Mouse (Mus musculus) olfactory bulb, adult 2 months (tissue): ENCODE measurements around the gene Foxp1. TPM values are rescaled to one million over a fixed set of nuclear protein-coding genes. Genes with fewer than 3 reads are reported as not detected.

Experiments used
- H3K27ac ChIP-seq: fragments of 200-500 bp; 2 replicates; pipeline ENCODE4 v1.5.1; 2012; ENCODE audit warnings: low read depth, low read length; ENCODE audit not compliant: insufficient read depth
- H3K4me1 ChIP-seq: fragments of 200-500 bp; 2 replicates; pipeline ENCODE4 v1.6.1; 2012; ENCODE audit warnings: low read length; ENCODE audit not compliant: control insufficient read depth, insufficient read depth
- H3K4me3 ChIP-seq: fragments of 200-500 bp; 2 replicates; pipeline ENCODE4 v1.5.1; 2012; ENCODE audit warnings: mild to moderate bottlenecking, low read depth, low read length, moderate library complexity; ENCODE audit not compliant: insufficient read depth
- CTCF ChIP-seq: fragments of 200-500 bp; IDR thresholded peaks from 2 replicates; pipeline ENCODE4 v1.5.1; 2012; ENCODE audit warnings: low read depth, mild to moderate bottlenecking, low read length, moderate library complexity; ENCODE audit not compliant: insufficient read depth
- POLR2A ChIP-seq: fragments of 200-500 bp; IDR thresholded peaks from 2 replicates; pipeline ENCODE4 v1.6.1; 2012; ENCODE audit warnings: mild to moderate bottlenecking, low read depth, low read length, moderate library complexity; ENCODE audit not compliant: insufficient read depth
- WGBS: fragments of 180-500 bp; shearing (Covaris S2); methylation state at CpG from one replicate; pipeline ENCODE4 v1.1.7; 2018; 5-methylcytosine and 5-hydroxymethylcytosine counted together
- polyA plus RNA-seq: library from polyadenylated mRNA; stranded (reverse); fragments of >200 nt; gene quantifications from 2 replicates; pipeline ENCODE4 v1.2.4, GENCODE M21; 2012; ENCODE audit warnings: low replicate concordance; ENCODE audit not compliant: missing spikeins, insufficient read depth, insufficient read length

Gene Foxp1
- polyA plus RNA-seq, 1 experiment = not detected

DNA sequence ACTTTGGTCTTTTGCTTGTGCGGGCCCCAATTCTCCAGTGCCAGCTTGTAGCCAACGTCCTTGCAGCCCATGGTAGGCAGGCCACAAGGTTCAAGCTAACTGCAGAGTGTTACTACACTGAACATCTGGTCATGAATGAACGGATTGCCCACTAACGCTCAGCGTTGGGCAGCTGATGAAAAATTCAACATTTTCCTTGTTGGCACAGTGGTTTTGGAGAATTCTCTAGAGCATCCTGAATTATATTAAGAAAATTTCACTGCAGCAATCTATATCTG lies 183.2 kb downstream of the Foxp1 start:
- Histone ChIP-seq H3K4me3 (no peak overlapping the region), H3K4me1 (peaks cover 4% of the 10 kb centered on the region; the same call in 1 of the 2 replicates), H3K27ac (no peak overlapping the region)
- TF ChIP-seq POLR2A (no peak), CTCF (no peak)
- WGBS = 80% methylated on average over 5 of the region's 5 CpGs

DNA sequence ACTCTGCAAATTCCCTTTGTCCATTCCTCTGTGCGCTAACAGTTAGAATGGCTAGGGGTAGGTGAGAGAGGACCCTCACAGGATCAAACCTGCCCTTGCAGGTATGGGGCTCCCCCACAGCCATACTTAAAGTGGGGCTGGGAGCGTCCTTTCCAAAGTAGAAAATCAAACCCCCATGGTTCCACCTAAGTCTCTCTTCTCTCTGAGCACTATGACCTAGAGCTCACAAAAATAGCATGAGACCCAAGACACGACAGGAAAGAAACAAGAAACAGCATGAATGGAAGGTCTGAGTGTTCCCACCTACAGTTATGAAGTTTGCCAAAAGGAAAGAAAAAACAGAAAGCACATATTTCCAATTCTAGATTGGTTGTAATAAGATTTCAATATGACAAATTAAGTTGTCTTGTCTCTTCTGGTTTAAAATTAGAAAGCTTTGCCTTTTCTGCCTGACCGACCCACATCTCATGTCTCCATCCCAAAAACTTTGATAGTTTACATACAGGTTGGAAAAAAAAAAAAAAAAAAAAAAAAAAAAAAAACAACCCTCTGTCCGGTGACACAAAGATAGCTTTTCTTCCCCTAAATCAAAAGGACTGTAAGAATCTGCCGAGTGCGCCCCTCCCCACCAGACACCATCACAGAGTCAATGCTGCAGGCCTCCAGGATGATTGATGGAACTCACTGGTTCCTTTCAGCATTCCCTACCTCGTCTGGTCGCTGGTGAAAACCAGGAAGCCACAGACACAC lies 183.8 kb downstream of the Foxp1 start:
- 87% methylated on average over 9 of the region's 9 CpGs for WGBS
- H3K27ac ChIP-seq = no peak overlapping the region
- H3K4me3 ChIP-seq = no peak overlapping the region
- no peak for TF ChIP-seq CTCF
- H3K4me1 ChIP-seq = peaks cover 4% of the 10 kb centered on the region; the same call in 1 of the 2 replicates

DNA sequence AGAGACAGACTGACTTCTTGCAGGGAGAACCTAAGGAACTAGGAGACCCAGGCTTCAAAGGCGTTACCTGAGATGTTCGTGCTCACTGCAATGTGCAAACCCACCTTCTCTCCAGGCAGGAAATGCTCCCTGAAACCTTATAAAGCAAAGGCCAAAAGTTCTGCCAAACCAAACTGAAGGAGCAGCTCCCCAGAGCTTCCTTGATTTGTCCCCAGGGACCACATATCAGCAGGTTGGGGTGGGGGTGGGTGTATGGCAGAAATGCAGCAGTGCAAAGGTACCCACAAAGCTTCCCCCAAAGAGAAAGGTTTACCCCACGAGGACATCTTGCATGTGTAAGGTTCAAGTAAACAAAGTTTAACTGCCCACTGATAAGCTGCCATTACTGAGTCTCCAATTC lies 184.3 kb downstream of the Foxp1 start:
- 70% methylated on average over 3 of the region's 3 CpGs for WGBS
- Histone ChIP-seq H3K4me3 (no peak overlapping the region), H3K27ac (no peak overlapping the region), H3K4me1 (peaks cover 4% of the 10 kb centered on the region; the same call in 1 of the 2 replicates)
- TF ChIP-seq POLR2A = no peak
- TF ChIP-seq CTCF = no peak

DNA sequence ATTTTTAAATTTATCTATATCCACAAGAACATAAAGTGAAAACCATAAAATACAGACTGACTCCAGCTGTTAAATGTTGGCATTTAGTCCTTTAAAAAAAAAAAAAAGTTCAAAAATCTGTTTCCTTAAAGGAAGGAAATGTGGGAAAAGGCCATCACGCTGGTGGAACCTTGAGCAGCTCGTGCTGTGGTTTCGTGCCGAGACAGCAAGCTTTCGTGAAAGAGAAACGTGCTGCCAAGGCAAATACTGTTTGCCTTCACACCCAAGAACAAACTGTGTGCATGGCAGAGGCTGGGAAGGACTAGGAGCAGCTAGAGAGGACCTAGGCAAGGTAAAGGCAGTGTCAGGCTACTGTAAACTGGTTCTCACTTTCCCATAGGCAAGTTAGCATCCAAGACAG lies 184.9 kb downstream of the Foxp1 start:
- Histone ChIP-seq H3K27ac (no peak overlapping the region), H3K4me1 (peaks cover 4% of the 10 kb centered on the region; the same call in 1 of the 2 replicates), H3K4me3 (no peak overlapping the region)
- TF ChIP-seq POLR2A = no peak
- TF ChIP-seq CTCF = no peak
- WGBS = 85% methylated on average over 6 of the region's 6 CpGs

DNA sequence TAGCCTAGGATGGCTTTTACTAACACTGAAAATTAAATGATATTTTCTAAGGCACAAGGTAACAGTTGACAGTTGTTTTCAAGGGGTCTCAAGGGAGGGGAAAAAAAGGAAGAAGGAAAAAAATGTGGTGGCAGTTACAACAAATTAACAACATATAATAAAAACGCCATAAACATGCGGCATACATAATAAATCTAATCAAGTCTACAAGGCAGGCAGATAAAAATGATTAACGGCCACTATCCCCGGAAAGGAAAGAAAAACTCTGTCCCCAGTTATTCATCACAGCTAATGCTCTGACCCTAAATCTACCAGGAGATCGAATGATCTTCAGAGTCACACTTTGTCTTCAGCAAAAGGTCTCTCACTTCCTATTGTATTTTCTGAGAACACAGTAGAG lies 186.3 kb downstream of the Foxp1 start:
- Histone ChIP-seq H3K4me3 (no peak overlapping the region), H3K27ac (no peak overlapping the region), H3K4me1 (peaks cover 4% of the 10 kb centered on the region; the same call in 1 of the 2 replicates)
- TF ChIP-seq POLR2A (no peak), CTCF (no peak)
- WGBS = 90% methylated on average over 5 of the region's 5 CpGs

DNA sequence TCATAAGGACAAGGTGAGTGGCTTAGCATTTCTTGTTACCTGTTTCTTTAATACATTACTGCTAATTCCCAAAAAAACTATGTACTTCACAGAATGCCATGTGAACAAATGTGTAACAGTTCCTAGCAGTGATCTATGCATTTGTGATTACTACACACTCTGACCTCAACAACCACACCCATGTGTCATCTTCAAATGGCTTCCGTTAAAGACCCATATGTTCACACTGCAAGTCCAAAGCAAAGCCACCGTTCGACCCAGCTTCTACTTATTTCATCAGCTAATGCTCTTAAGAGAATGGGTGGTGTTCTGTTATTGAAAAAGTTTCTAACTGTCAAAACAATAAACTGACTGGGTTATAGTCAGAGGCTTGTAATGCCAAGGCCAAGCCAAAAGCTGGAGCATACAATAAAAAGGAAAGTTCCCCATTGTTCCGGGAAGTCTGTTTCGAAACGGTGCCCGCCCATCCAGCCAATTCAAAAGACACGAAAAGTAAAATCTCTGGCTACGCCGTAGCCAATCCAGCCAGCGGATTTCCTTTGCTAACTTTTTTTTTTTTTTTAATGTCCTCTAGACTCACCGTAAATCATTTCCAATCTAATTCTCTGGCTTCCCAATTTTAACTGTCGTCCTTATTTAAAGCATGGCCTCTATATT lies 187.2 kb downstream of the Foxp1 start:
- Histone ChIP-seq H3K4me3 (no peak overlapping the region), H3K4me1 (peaks cover 4% of the 10 kb centered on the region; the same call in 1 of the 2 replicates), H3K27ac (no peak overlapping the region)
- 83% methylated on average over 13 of the region's 13 CpGs for WGBS
- no peak for TF ChIP-seq POLR2A
- TF ChIP-seq CTCF = no peak

DNA sequence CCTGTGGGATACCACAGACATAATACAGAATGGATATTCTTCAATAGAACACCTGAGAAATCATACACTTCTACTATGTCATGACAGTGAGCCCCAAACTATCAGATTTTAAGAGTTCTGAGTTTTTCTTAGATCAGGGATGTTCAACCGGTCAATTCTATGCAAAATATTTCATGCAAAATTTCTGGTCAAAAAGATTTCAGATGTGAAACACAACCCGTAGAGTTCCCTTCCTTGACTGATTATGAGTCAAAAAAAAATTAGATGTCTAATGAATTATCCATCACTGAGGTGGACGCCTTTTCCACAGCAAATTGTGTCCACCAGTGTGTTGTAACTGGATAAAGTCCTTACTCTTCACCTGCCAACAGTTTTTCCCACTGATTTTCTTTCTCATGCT lies 188.3 kb downstream of the Foxp1 start:
- TF ChIP-seq CTCF = no peak
- TF ChIP-seq POLR2A = no peak
- H3K4me3 ChIP-seq = no peak overlapping the region
- WGBS = over 99% methylated on average over 3 of the region's 3 CpGs

DNA sequence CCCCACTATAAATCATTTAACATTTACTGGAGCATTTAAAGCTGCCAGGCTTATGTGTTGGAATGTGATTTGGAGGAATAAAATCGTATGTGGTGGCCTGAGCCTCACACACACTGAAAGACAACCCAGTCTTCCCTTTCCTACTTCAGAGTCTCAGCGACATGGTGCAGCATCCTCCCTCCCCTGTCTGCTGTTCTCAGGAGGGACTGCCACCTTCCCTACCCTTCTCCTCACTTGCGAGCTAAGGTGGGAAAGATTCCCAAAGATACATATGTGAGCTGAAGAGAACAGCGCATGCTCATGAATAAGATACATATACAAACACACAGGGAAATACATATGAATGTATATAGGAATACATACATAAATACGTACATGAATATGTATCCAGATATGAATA lies 189.4 kb downstream of the Foxp1 start:
- H3K4me3 ChIP-seq = no peak overlapping the region
- no peak overlapping the region for H3K27ac ChIP-seq
- WGBS = 97% methylated on average over 5 of the region's 5 CpGs
- TF ChIP-seq CTCF (no peak), POLR2A (no peak)
- peaks cover 4% of the 10 kb centered on the region; the same call in 1 of the 2 replicates for H3K4me1 ChIP-seq

More for the DNA sequence above, 188.3 kb downstream of the Foxp1 start:
- peaks cover 4% of the 10 kb centered on the region; the same call in 1 of the 2 replicates for H3K4me1 ChIP-seq
- H3K27ac ChIP-seq = no peak overlapping the region

DNA sequence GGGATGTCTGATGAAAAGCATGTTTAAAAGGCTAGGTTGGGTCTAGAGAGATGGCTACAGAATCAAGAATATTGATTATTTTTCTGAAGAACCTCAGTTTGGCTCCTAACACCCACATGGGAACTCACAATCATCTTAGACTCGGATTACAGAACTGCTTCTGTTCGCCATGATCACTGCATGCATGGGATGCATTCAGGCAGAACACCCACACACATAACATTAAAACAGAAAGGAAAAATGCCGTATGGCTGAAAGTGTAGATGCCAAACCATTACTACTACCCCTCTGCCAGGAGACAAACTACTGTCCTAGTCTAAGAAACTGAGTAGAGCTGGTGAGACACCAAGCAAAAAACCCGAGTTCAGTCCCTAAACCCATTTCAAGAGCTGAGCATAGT lies 192.4 kb downstream of the Foxp1 start:
- no peak overlapping the region for H3K4me3 ChIP-seq
- H3K4me1 ChIP-seq = no peaks in the 10 kb centered on the region
- WGBS = 88% methylated on average over 4 of the region's 4 CpGs
- TF ChIP-seq POLR2A (no peak), CTCF (no peak)
- no peak overlapping the region for H3K27ac ChIP-seq
